Mouse (Mus musculus) intestine, embryonic 14.5 days (tissue): Measurements from ENCODE around the gene Vgll4. TPM values are rescaled to one million over a fixed set of nuclear protein-coding genes. Genes with fewer than 3 reads are reported as not detected.

ENCODE experiments used
- ATAC-seq: fragments of 200-750 bp; cut with Nextera tagmentation; replicated peaks from 2 replicates; pipeline ENCODE4 v1.8.0; 2017; ENCODE audit warnings: low read depth, moderate number of reproducible peaks, moderate TSS enrichment, moderate library complexity; ENCODE audit not compliant: low FRiP score, low TSS enrichment
- DNase-seq: peaks from one replicate; pipeline ENCODE4 v3.0.0-alpha.2; 2018; ENCODE audit warnings: low spot score
- H3K27ac ChIP-seq: fragments of 300-500 bp; sonication (generic); 2 replicates; pipeline ENCODE4 v1.5.1; 2014; ENCODE audit warnings: low read depth, mild to moderate bottlenecking, control low read depth
- H3K27me3 ChIP-seq: fragments of 300-500 bp; sonication (generic); replicated peaks from 2 replicates; pipeline ENCODE4 v1.6.1; 2014; ENCODE audit warnings: low read length, control low read depth; ENCODE audit not compliant: control insufficient read depth, insufficient read depth
- H3K36me3 ChIP-seq: fragments of 300-500 bp; sonication (generic); 2 replicates; pipeline ENCODE4 v1.6.1; 2014; ENCODE audit warnings: low read length, control low read depth; ENCODE audit not compliant: control insufficient read depth, insufficient read depth
- H3K4me1 ChIP-seq: fragments of 300-500 bp; sonication (generic); replicated peaks from 2 replicates; pipeline ENCODE4 v1.6.1; 2014; ENCODE audit warnings: low read length, control low read depth, mixed read lengths; ENCODE audit not compliant: control insufficient read depth, insufficient read depth
- H3K4me2 ChIP-seq: fragments of 300-500 bp; sonication (generic); 2 replicates; pipeline ENCODE4 v1.6.1; 2014; ENCODE audit warnings: low read length
- H3K4me3 ChIP-seq: fragments of 300-500 bp; sonication (generic); 2 replicates; pipeline ENCODE4 v1.5.1; 2014; ENCODE audit warnings: low read depth, low read length, control low read depth, mixed read lengths
- H3K9ac ChIP-seq: fragments of 300-500 bp; sonication (generic); 2 replicates; pipeline ENCODE4 v1.6.1; 2014; ENCODE audit warnings: mild to moderate bottlenecking, low read length
- H3K9me3 ChIP-seq: fragments of 300-500 bp; sonication (generic); 2 replicates; pipeline ENCODE4 v1.6.1; 2016; ENCODE audit warnings: low read length, control low read depth; ENCODE audit not compliant: control insufficient read depth
- whole genome bisulfite sequencing: fragments of 180-500 bp; shearing (Covaris S2); extraction: QIAGEN DNeasy Blood & Tissue Kit; methylation state at CpG from one replicate; pipeline ENCODE4 v1.1.7; 2014; 5-methylcytosine and 5-hydroxymethylcytosine counted together
- polyA plus RNA-seq: library from polyadenylated mRNA; unstranded; fragments of >200 nt; fragmentation: Nextera tagmentation; extraction: Ambion mirVana; gene quantifications from 2 replicates; pipeline ENCODE4 v1.2.1, GENCODE M21; 2014

Vgll4 gene
- polyA plus RNA-seq, 1 experiment from 2014 or later, result 72.0 TPM

- Histone ChIP-seq H3K9ac (no peak overlapping the region), H3K27me3 (no peaks in the 10 kb centered on the region), H3K4me2 (no peak overlapping the region), H3K27ac (no peak overlapping the region), H3K9me3 (no peaks in the 10 kb centered on the region), H3K4me1 (no peaks in the 10 kb centered on the region; the same call in 1 of the 2 replicates), H3K4me3 (no peak overlapping the region), H3K36me3 (peaks cover 45% of the 10 kb centered on the region)
- WGBS, result 80% methylated on average over 3 of the region's 3 CpGs
- no peak for ATAC-seq
- no peak for DNase-seq
These were observed 36.3 kb upstream of the Vgll4 start for GRCm38 (mm10) chr6:115006065-115006464.

GRCm38 (mm10) chr6:115005351-115005890 is 35.6 kb upstream of the Vgll4 start:
- Histone ChIP-seq H3K27me3 (no peaks in the 10 kb centered on the region), H3K36me3 (peaks cover 41% of the 10 kb centered on the region), H3K9me3 (no peaks in the 10 kb centered on the region), H3K9ac (no peak overlapping the region), H3K4me2 (no peak overlapping the region), H3K4me3 (no peak overlapping the region), H3K4me1 (no peaks in the 10 kb centered on the region; the same call in 1 of the 2 replicates), H3K27ac (no peak overlapping the region)
- DNase-seq (no peak), ATAC-seq (no peak)
- 84% methylated on average over 8 of the region's 8 CpGs for WGBS

- H3K36me3 ChIP-seq, result peaks cover 35% of the 10 kb centered on the region
- H3K9ac ChIP-seq, result no peak overlapping the region
- 84% methylated on average over 8 of the region's 8 CpGs for WGBS
- H3K27me3 ChIP-seq, result no peaks in the 10 kb centered on the region
- no peak for DNase-seq
- ATAC-seq, result no peak
- H3K4me2 ChIP-seq, result no peak overlapping the region
- no peak overlapping the region for H3K27ac ChIP-seq
- H3K4me3 ChIP-seq, result no peak overlapping the region
- no peaks in the 10 kb centered on the region; the same call in 1 of the 2 replicates for H3K4me1 ChIP-seq
- no peaks in the 10 kb centered on the region for H3K9me3 ChIP-seq
These were observed 34.8 kb upstream of the Vgll4 start for GRCm38 (mm10) chr6:115004636-115005035.

- DNase-seq (no peak), ATAC-seq (0 out of 2 replicates have a peak, but pooled peaks have one; percentile 16)
- 71% methylated on average over 16 of the region's 16 CpGs for WGBS
- Histone ChIP-seq H3K27ac (no peak overlapping the region), H3K36me3 (peaks cover 8% of the 10 kb centered on the region; the same call in 1 of the 2 replicates), H3K4me3 (no peak overlapping the region), H3K4me2 (no peak overlapping the region), H3K4me1 (0 out of 2 replicates have a peak, but pooled peaks cover 3% of the 10 kb centered on the region), H3K9me3 (no peaks in the 10 kb centered on the region), H3K9ac (no peak overlapping the region), H3K27me3 (no peaks in the 10 kb centered on the region)
These were observed 28.7 kb upstream of the Vgll4 start for GRCm38 (mm10) chr6:114998374-114999031.

- H3K4me1 ChIP-seq, result 0 out of 2 replicates have a peak, but pooled peaks cover 3% of the 10 kb centered on the region
- no peak overlapping the region for H3K4me2 ChIP-seq
- no peaks in the 10 kb centered on the region for H3K9me3 ChIP-seq
- no peaks in the 10 kb centered on the region for H3K27me3 ChIP-seq
- ATAC-seq (no peak), DNase-seq (no peak)
- H3K9ac ChIP-seq, result no peak overlapping the region
- 59% methylated on average over 5 of the region's 5 CpGs for WGBS
- H3K36me3 ChIP-seq, result peaks cover 6% of the 10 kb centered on the region; the same call in 1 of the 2 replicates
- no peak overlapping the region for H3K4me3 ChIP-seq
- no peak overlapping the region for H3K27ac ChIP-seq
These were observed 27.7 kb upstream of the Vgll4 start for GRCm38 (mm10) chr6:114997471-114997870.

- Histone ChIP-seq H3K27me3 (no peaks in the 10 kb centered on the region), H3K4me1 (0 out of 2 replicates have a peak, but pooled peaks cover 3% of the 10 kb centered on the region), H3K9me3 (no peaks in the 10 kb centered on the region), H3K36me3 (0 out of 2 replicates have a peak, but pooled peaks cover 3% of the 10 kb centered on the region), H3K4me3 (no peak overlapping the region), H3K9ac (no peak overlapping the region), H3K27ac (no peak overlapping the region), H3K4me2 (no peak overlapping the region)
- WGBS, result 65% methylated on average over 5 of the region's 5 CpGs
- DNase-seq (no peak), ATAC-seq (0 out of 2 replicates have a peak, but pooled peaks have one; percentile 26)
These were observed 27.1 kb upstream of the Vgll4 start for GRCm38 (mm10) chr6:114996910-114997309.

GRCm38 (mm10) chr6:114994079-114994478 is 24.3 kb upstream of the Vgll4 start:
- ATAC-seq (no peak), DNase-seq (no peak)
- no peak overlapping the region for H3K4me2 ChIP-seq
- H3K9me3 ChIP-seq, result no peaks in the 10 kb centered on the region
- no peaks in the 10 kb centered on the region for H3K27me3 ChIP-seq
- no peaks in the 10 kb centered on the region for H3K36me3 ChIP-seq
- 86% methylated on average over 5 of the region's 5 CpGs for WGBS
- no peak overlapping the region for H3K4me3 ChIP-seq
- H3K27ac ChIP-seq, result no peak overlapping the region
- H3K9ac ChIP-seq, result no peak overlapping the region
- H3K4me1 ChIP-seq, result 0 out of 2 replicates have a peak, but pooled peaks cover 3% of the 10 kb centered on the region

- no peak for DNase-seq
- Histone ChIP-seq H3K4me2 (no peak overlapping the region), H3K4me1 (0 out of 2 replicates have a peak, but pooled peaks cover 3% of the 10 kb centered on the region), H3K27ac (no peak overlapping the region), H3K27me3 (no peaks in the 10 kb centered on the region), H3K36me3 (no peaks in the 10 kb centered on the region), H3K9ac (no peak overlapping the region), H3K9me3 (no peaks in the 10 kb centered on the region), H3K4me3 (no peak overlapping the region)
- ATAC-seq, result no peak
- WGBS, result 68% methylated on average over 8 of the region's 8 CpGs
These were observed 23.9 kb upstream of the Vgll4 start for GRCm38 (mm10) chr6:114993659-114994058.
